8 mouse cellular contexts compared by ENCODE assay signal in genomic region chr2:119675831-119676230, GRCm38 (mm10). TPM values are rescaled to one million over a fixed set of nuclear protein-coding genes. Genes with fewer than 3 reads are reported as not detected.
DNase-seq lines count a peak whose midpoint lies in the region; ATAC-seq and TF ChIP-seq lines count a peak whose summit lies in the region.

No protein-coding gene starts in this region.

- no peak for TF ChIP-seq CTCF in testis, adult 2 months (IDR thresholded peaks at IDR 0.05; ENCODE audit: control insufficient read depth, insufficient read depth, insufficient replicate concordance, low read depth, low read length)
- no peak for TF ChIP-seq CTCF in stomach, postnatal 0 days (IDR thresholded peaks at IDR 0.05; ENCODE audit: low read depth)

- no peak for DNase-seq in testis, postnatal 14 days (ENCODE audit: low spot score)
- DNase-seq in stomach, postnatal 0 days (ENCODE audit: low spot score): no peak
- no peak for DNase-seq in left cerebral cortex, adult 11 months (ENCODE audit: low spot score)
- DNase-seq in embryo, embryonic 10.5 days (ENCODE audit: low spot score): no peak
- no peak for DNase-seq in adipocyte (ENCODE audit: low spot score)

- no peaks in the 10 kb centered on the region for H3K9me3 ChIP-seq in limb, embryonic 15.5 days
- H3K9me3 ChIP-seq in stomach, postnatal 0 days (ENCODE audit: control insufficient read depth, low read length): no peaks in the 10 kb centered on the region

- H3K36me3 ChIP-seq in testis, adult 2 months (ENCODE audit: control insufficient read depth, insufficient read depth, low read length): no peaks in the 10 kb centered on the region
- H3K36me3 ChIP-seq in limb, embryonic 15.5 days: no peaks in the 10 kb centered on the region
- H3K36me3 ChIP-seq in stomach, postnatal 0 days (ENCODE audit: control insufficient read depth, insufficient read depth, low read length): no peaks in the 10 kb centered on the region

- H3K27ac ChIP-seq in testis, adult 2 months (ENCODE audit: control insufficient read depth, insufficient read depth, low read depth, low read length): no peak overlapping the region; the same call in 1 of the 2 replicates
- H3K27ac ChIP-seq in limb, embryonic 15.5 days: no peak overlapping the region
- no peak overlapping the region for H3K27ac ChIP-seq in stomach, postnatal 0 days (replicated peaks)

- H3K4me3 ChIP-seq in testis, adult 2 months (ENCODE audit: control insufficient read depth, low read depth, low read length): peak overlapping the region; percentile 90
- peak overlapping the region; percentile 99 for H3K4me3 ChIP-seq in limb, embryonic 15.5 days
- H3K4me3 ChIP-seq in stomach, postnatal 0 days (ENCODE audit: low read depth, low read length): peak overlapping the region; percentile 96

- 5% methylated on average over 5 of the region's 5 CpGs for WGBS in limb, embryonic 15.5 days
- WGBS in stomach, postnatal 0 days: 3% methylated on average over 5 of the region's 5 CpGs

- no peaks in the 10 kb centered on the region for H3K27me3 ChIP-seq in testis, adult 2 months (ENCODE audit: control insufficient read depth, insufficient read depth, low read length)
- no peaks in the 10 kb centered on the region for H3K27me3 ChIP-seq in limb, embryonic 15.5 days
- no peaks in the 10 kb centered on the region for H3K27me3 ChIP-seq in stomach, postnatal 0 days (ENCODE audit: control insufficient read depth, insufficient read depth, low read length)

- TF ChIP-seq EP300 in stomach, postnatal 0 days (optimal IDR thresholded peaks at IDR 0.05): no peak

- H3K9ac ChIP-seq in limb, embryonic 15.5 days: peak overlapping the region; percentile 99
- peak overlapping the region; percentile 95 for H3K9ac ChIP-seq in stomach, postnatal 0 days (ENCODE audit: low read length)

- peak overlapping the region; percentile 75 for H3K4me2 ChIP-seq in limb, embryonic 15.5 days
- H3K4me2 ChIP-seq in stomach, postnatal 0 days (replicated peaks; ENCODE audit: low read depth): peak overlapping the region; percentile 62

- no peaks in the 10 kb centered on the region; the same call in 1 of the 2 replicates for H3K4me1 ChIP-seq in testis, adult 2 months (ENCODE audit: control insufficient read depth, insufficient read depth, low read length)
- peaks cover 13% of the 10 kb centered on the region for H3K4me1 ChIP-seq in limb, embryonic 15.5 days
- H3K4me1 ChIP-seq in stomach, postnatal 0 days (replicated peaks; ENCODE audit: control insufficient read depth, insufficient read depth): no peaks in the 10 kb centered on the region

- ATAC-seq in erythroblast, adult 5-6 weeks (replicated peaks; ENCODE audit: low FRiP score, poor library complexity, severe bottlenecking): 0 out of 2 replicates have a peak, but pooled peaks have one; percentile 1
- ATAC-seq in limb, embryonic 15.5 days (ENCODE audit: insufficient number of reproducible peaks, low FRiP score, low TSS enrichment, low read depth): no peak
- ATAC-seq in stomach, postnatal 0 days (ENCODE audit: low FRiP score, low TSS enrichment): no peak

- no peak for TF ChIP-seq POLR2A in testis, adult 2 months (IDR thresholded peaks at IDR 0.05; ENCODE audit: control insufficient read depth, low read depth, low read length)

RNA-seq across cellular contexts. Expression of gene Rtf1, which starts 1.0 kb away (rescaled TPM):
- 9.3 and 11.8 TPM in 2 replicates for polyA plus RNA-seq in testis, adult 2 months (2012; rRNA removed)
- total RNA-seq in erythroblast, adult 5-6 weeks (2015; ENCODE audit: low replicate concordance): 8.4 and 13.4 TPM in 2 replicates
- total RNA-seq in erythroblast, adult 5-6 weeks (2017; ENCODE audit: low replicate concordance): 13.8 and 16.9 TPM in 2 replicates
- polyA plus RNA-seq in limb, embryonic 15.5 days (2015; fragmentation: Nextera tagmentation; extraction: Ambion mirVana): 44.9 and 46.8 TPM in 2 replicates
- polyA plus RNA-seq in stomach, postnatal 0 days (2015; fragmentation: Nextera tagmentation; extraction: Ambion mirVana): 27.4 and 33.2 TPM in 2 replicates

RNA-seq across cellular contexts. Expression of gene Ndufaf1, which starts 13.2 kb away (rescaled TPM):
- polyA plus RNA-seq in testis, adult 2 months (2012; rRNA removed): 5.2 and 6.7 TPM in 2 replicates
- 13.4 and 20.8 TPM in 2 replicates for total RNA-seq in erythroblast, adult 5-6 weeks (2015; ENCODE audit: low replicate concordance)
- 3.3 and 7.3 TPM in 2 replicates for total RNA-seq in erythroblast, adult 5-6 weeks (2017; ENCODE audit: low replicate concordance)
- 44.1 and 45.2 TPM in 2 replicates for polyA plus RNA-seq in limb, embryonic 15.5 days (2015; fragmentation: Nextera tagmentation; extraction: Ambion mirVana)
- polyA plus RNA-seq in stomach, postnatal 0 days (2015; fragmentation: Nextera tagmentation; extraction: Ambion mirVana): 28.0 and 28.6 TPM in 2 replicates

RNA-seq across cellular contexts. Expression of gene Oip5, which starts 57.6 kb away (rescaled TPM):
- 10.3 and 11.4 TPM in 2 replicates for polyA plus RNA-seq in testis, adult 2 months (2012; rRNA removed)
- 32.4 and 64.9 TPM in 2 replicates for total RNA-seq in erythroblast, adult 5-6 weeks (2015; ENCODE audit: low replicate concordance)
- 62.0 and 66.3 TPM in 2 replicates for total RNA-seq in erythroblast, adult 5-6 weeks (2017; ENCODE audit: low replicate concordance)
- polyA plus RNA-seq in limb, embryonic 15.5 days (2015; fragmentation: Nextera tagmentation; extraction: Ambion mirVana): 16.6 and 18.1 TPM in 2 replicates
- 8.5 and 9.3 TPM in 2 replicates for polyA plus RNA-seq in stomach, postnatal 0 days (2015; fragmentation: Nextera tagmentation; extraction: Ambion mirVana)

RNA-seq across cellular contexts. Expression of gene Nusap1, which starts 57.7 kb away (rescaled TPM):
- polyA plus RNA-seq in testis, adult 2 months (2012; rRNA removed): 6.0 and 7.1 TPM in 2 replicates
- 111 and 117 TPM in 2 replicates for total RNA-seq in erythroblast, adult 5-6 weeks (2015; ENCODE audit: low replicate concordance)
- total RNA-seq in erythroblast, adult 5-6 weeks (2017; ENCODE audit: low replicate concordance): 137 and 150 TPM in 2 replicates
- polyA plus RNA-seq in limb, embryonic 15.5 days (2015; fragmentation: Nextera tagmentation; extraction: Ambion mirVana): 60.3 and 60.4 TPM in 2 replicates
- 17.6 and 23.7 TPM in 2 replicates for polyA plus RNA-seq in stomach, postnatal 0 days (2015; fragmentation: Nextera tagmentation; extraction: Ambion mirVana)
